Comparison of ENCODE assay signal across 19 mouse cellular contexts in the genomic region with DNA sequence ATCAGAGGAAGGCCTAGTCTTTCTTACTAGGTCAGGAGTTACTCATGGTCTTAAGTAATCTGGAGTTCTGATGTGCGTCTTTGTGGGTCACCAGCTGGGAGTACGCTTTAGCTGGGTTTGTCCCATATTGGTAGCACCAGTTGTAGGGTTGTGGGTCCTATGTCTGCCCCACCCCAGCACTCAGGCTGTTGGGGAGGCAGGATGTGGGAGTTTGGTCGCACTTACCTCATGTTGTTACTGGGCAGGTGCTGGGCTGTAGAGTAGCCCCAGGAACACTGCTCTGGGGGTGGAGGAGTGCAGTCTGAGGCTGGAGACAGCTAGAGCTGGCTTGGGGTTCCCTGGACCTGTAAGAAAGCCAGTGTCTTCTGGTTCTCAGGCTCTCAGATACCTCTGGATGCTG.
DNase-seq lines count a peak whose midpoint lies in the region; ATAC-seq and TF ChIP-seq lines count a peak whose summit lies in the region.
"Had no signal": no experiment of that assay in that cellular context is flagged by ENCODE, and none has a peak within 500 bp of the region (broad histone marks: within the 10 kb centered on the region; RNA-seq: fewer than 3 reads in every experiment).

No protein-coding gene starts in this region.

- H3K27me3 ChIP-seq in stomach, postnatal 0 days (ENCODE audit: control insufficient read depth, insufficient read depth, low read length), result no peaks in the 10 kb centered on the region
- no peaks in the 10 kb centered on the region for H3K27me3 ChIP-seq in hindbrain, postnatal 0 days (ENCODE audit: insufficient read depth, low read length)
- H3K27me3 ChIP-seq in forebrain, embryonic 15.5 days, result no peaks in the 10 kb centered on the region
- H3K27me3 ChIP-seq in midbrain, postnatal 0 days (ENCODE audit: insufficient read depth, low read length), result no peaks in the 10 kb centered on the region
- H3K27me3 ChIP-seq: embryonic facial prominence, embryonic 13.5 days; forebrain, embryonic 12.5 days; hindbrain, embryonic 13.5 days had no signal

- ATAC-seq in CD4-positive, CD25-positive, alpha-beta regulatory T cell, adult 4 months, result peak; percentile 54
- peak; percentile 40 for ATAC-seq in activated CD4-positive, CD25-positive, alpha-beta regulatory T cell, adult 4 months
- ATAC-seq in megakaryocyte, adult 5-6 weeks (ENCODE audit: poor library complexity, severe bottlenecking), result peak; percentile 54
- no peak for ATAC-seq in stomach, postnatal 0 days (ENCODE audit: low FRiP score, low TSS enrichment)
- no peak for ATAC-seq in hindbrain, postnatal 0 days
- ATAC-seq in forebrain, embryonic 15.5 days (replicated peaks), result no peak
- ATAC-seq in midbrain, postnatal 0 days (ENCODE audit: low FRiP score), result no peak
- ATAC-seq: intestine, embryonic 16.5 days had no signal

- no peaks in the 10 kb centered on the region for H3K9me3 ChIP-seq in stomach, postnatal 0 days (ENCODE audit: control insufficient read depth, low read length)
- no peaks in the 10 kb centered on the region for H3K9me3 ChIP-seq in hindbrain, postnatal 0 days (ENCODE audit: low read length)
- no peaks in the 10 kb centered on the region for H3K9me3 ChIP-seq in forebrain, embryonic 15.5 days
- no peaks in the 10 kb centered on the region for H3K9me3 ChIP-seq in midbrain, postnatal 0 days (ENCODE audit: low read length)
- H3K9me3 ChIP-seq: forebrain, embryonic 12.5 days; heart, embryonic 10.5 days; hindbrain, embryonic 13.5 days had no signal

- WGBS in stomach, postnatal 0 days, result 90% methylated on average over 3 of the region's 3 CpGs
- 86% methylated on average over 3 of the region's 3 CpGs for WGBS in hindbrain, postnatal 0 days
- WGBS in forebrain, embryonic 15.5 days, result 85% methylated on average over 3 of the region's 3 CpGs
- WGBS in midbrain, postnatal 0 days, result 89% methylated on average over 3 of the region's 3 CpGs

- H3K4me1 ChIP-seq in stomach, postnatal 0 days (replicated peaks; ENCODE audit: control insufficient read depth, insufficient read depth), result no peaks in the 10 kb centered on the region
- H3K4me1 ChIP-seq in hindbrain, postnatal 0 days (ENCODE audit: insufficient read depth, low read length), result no peaks in the 10 kb centered on the region
- no peaks in the 10 kb centered on the region for H3K4me1 ChIP-seq in forebrain, embryonic 15.5 days
- H3K4me1 ChIP-seq in midbrain, postnatal 0 days (ENCODE audit: insufficient read depth, low read length), result no peaks in the 10 kb centered on the region
- H3K4me1 ChIP-seq: embryonic facial prominence, embryonic 13.5 days; forebrain, embryonic 12.5 days; heart, embryonic 10.5 days; hindbrain, embryonic 13.5 days had no signal

- no peak overlapping the region for H3K9ac ChIP-seq in stomach, postnatal 0 days (ENCODE audit: low read length)
- H3K9ac ChIP-seq in hindbrain, postnatal 0 days (replicated peaks; ENCODE audit: low read length), result no peak overlapping the region
- H3K9ac ChIP-seq in forebrain, embryonic 15.5 days (replicated peaks), result no peak overlapping the region
- H3K9ac ChIP-seq in midbrain, postnatal 0 days (replicated peaks; ENCODE audit: low read length, poor library complexity, severe bottlenecking), result no peak overlapping the region
- H3K9ac ChIP-seq: embryonic facial prominence, embryonic 13.5 days; forebrain, embryonic 12.5 days; hindbrain, embryonic 13.5 days had no signal

- no peak overlapping the region for H3K4me3 ChIP-seq in stomach, postnatal 0 days (ENCODE audit: low read depth, low read length)
- no peak overlapping the region for H3K4me3 ChIP-seq in hindbrain, postnatal 0 days (ENCODE audit: low read length)
- no peak overlapping the region for H3K4me3 ChIP-seq in forebrain, embryonic 15.5 days
- no peak overlapping the region for H3K4me3 ChIP-seq in midbrain, postnatal 0 days (ENCODE audit: low read depth, low read length)
- H3K4me3 ChIP-seq: embryonic facial prominence, embryonic 13.5 days; forebrain, embryonic 12.5 days; heart, embryonic 10.5 days; hindbrain, embryonic 13.5 days had no signal

- DNase-seq in stomach, postnatal 0 days (ENCODE audit: low spot score), result peak; percentile 9
- DNase-seq in hindbrain, postnatal 0 days (ENCODE audit: low spot score), result no peak
- DNase-seq in midbrain, postnatal 0 days (ENCODE audit: low spot score), result no peak
- DNase-seq: adrenal gland, adult 2 months; adrenal gland, postnatal 25 days; cerebellum, adult 2 months; cerebellum, postnatal 14 days; embryo, embryonic 11 days; heart, adult 18-20 months; heart, postnatal 10 days had no signal

- H3K27ac ChIP-seq in stomach, postnatal 0 days (replicated peaks), result no peak overlapping the region
- no peak overlapping the region for H3K27ac ChIP-seq in hindbrain, postnatal 0 days
- no peak overlapping the region for H3K27ac ChIP-seq in forebrain, embryonic 15.5 days (replicated peaks)
- no peak overlapping the region for H3K27ac ChIP-seq in midbrain, postnatal 0 days (ENCODE audit: low read depth, low read length)
- H3K27ac ChIP-seq: embryonic facial prominence, embryonic 13.5 days; forebrain, embryonic 12.5 days; heart, embryonic 10.5 days; hindbrain, embryonic 13.5 days had no signal

- H3K4me2 ChIP-seq in stomach, postnatal 0 days (replicated peaks; ENCODE audit: low read depth), result no peak overlapping the region
- no peak overlapping the region for H3K4me2 ChIP-seq in hindbrain, postnatal 0 days (ENCODE audit: low read depth, low read length)
- H3K4me2 ChIP-seq in forebrain, embryonic 15.5 days (replicated peaks), result no peak overlapping the region
- H3K4me2 ChIP-seq in midbrain, postnatal 0 days (ENCODE audit: low read depth, low read length, poor library complexity, severe bottlenecking), result no peak overlapping the region
- H3K4me2 ChIP-seq: embryonic facial prominence, embryonic 13.5 days; forebrain, embryonic 12.5 days; hindbrain, embryonic 13.5 days had no signal

- H3K36me3 ChIP-seq in stomach, postnatal 0 days (ENCODE audit: control insufficient read depth, insufficient read depth, low read length), result no peaks in the 10 kb centered on the region
- no peaks in the 10 kb centered on the region for H3K36me3 ChIP-seq in hindbrain, postnatal 0 days (ENCODE audit: insufficient read depth, low read length)
- peaks cover 5% of the 10 kb centered on the region; the same call in 1 of the 2 replicates for H3K36me3 ChIP-seq in forebrain, embryonic 15.5 days
- peaks cover 6% of the 10 kb centered on the region for H3K36me3 ChIP-seq in midbrain, postnatal 0 days (ENCODE audit: insufficient read depth, low read length)
- H3K36me3 ChIP-seq: embryonic facial prominence, embryonic 13.5 days; heart, embryonic 10.5 days had no signal

- TF ChIP-seq CTCF in stomach, postnatal 0 days (IDR thresholded peaks at IDR 0.05; ENCODE audit: low read depth), result no peak
- no peak for TF ChIP-seq CTCF in hindbrain, postnatal 0 days (IDR thresholded peaks at IDR 0.05; ENCODE audit: low read depth)
- TF ChIP-seq CTCF in midbrain, postnatal 0 days (IDR thresholded peaks at IDR 0.05), result no peak

- no peak for TF ChIP-seq EP300 in stomach, postnatal 0 days (optimal IDR thresholded peaks at IDR 0.05)

Comparison
In these comparisons a context has a peak if more than half of its experiments do, and no peak if none do; other contexts are left out.
1. ATAC-seq: peak in CD4-positive, CD25-positive, alpha-beta regulatory T cell, adult 4 months (single experiment), activated CD4-positive, CD25-positive, alpha-beta regulatory T cell, adult 4 months (single experiment) and megakaryocyte, adult 5-6 weeks (single experiment); none in stomach, postnatal 0 days (single experiment), hindbrain, postnatal 0 days (single experiment), forebrain, embryonic 15.5 days (single experiment) and midbrain, postnatal 0 days (single experiment).